Mouse (Mus musculus): ENCODE measurements around the gene Cul4a.
A peak's percentile ranks its signal among the peaks of the same experiment; 100 is the strongest.

DNA sequence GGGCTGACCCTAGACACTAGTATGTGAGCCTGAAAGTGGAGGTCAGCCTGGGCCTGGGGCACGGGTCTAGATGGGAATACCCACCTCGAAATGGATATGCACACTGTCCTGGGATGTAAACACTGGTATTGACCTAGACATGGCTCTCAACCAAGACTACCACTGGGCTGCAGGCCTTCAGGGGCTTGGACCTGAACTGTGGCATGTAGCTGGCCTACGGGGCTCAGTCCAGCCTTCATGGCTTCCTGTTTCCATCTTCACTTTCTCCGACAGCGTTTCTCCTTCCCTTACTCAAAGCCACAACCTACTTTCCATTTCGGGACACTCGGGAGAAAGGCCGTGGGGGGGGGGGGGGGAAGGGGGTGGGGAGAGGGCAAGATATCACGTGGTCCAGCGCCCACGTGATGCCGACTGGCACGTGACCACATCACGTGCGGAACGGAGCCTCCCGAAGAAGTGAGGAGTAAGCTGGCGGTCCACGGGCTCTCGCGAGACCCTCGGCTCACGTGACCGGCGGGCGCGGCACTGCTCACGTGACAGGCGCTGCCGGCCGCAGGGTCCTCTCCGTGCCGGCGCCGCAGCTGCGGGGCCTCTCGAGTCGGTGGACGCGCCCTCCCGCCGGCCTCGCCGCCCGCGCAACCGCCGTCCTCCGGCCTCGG, 53.4 kb downstream of the Cul4a start, which contains the start of gene Lamp1:
- TF ChIP-seq CTCF (IDR thresholded peaks at IDR 0.05) (no peak), POLR2A (IDR thresholded peaks at IDR 0.05; ENCODE audit: insufficient read depth, low read depth, low read length) (peak; percentile 68)

Data from heart, adult 2 months (tissue).